Mouse (Mus musculus) skeletal muscle tissue, adult 2 months (tissue): ENCODE measurements around the gene Twf2.

Experiments used
- DNase-seq: peaks from one replicate; pipeline ENCODE4 v3.0.0-alpha.2; 2012; ENCODE audit warnings: low read depth, low spot score

The Twf2 gene

DNA sequence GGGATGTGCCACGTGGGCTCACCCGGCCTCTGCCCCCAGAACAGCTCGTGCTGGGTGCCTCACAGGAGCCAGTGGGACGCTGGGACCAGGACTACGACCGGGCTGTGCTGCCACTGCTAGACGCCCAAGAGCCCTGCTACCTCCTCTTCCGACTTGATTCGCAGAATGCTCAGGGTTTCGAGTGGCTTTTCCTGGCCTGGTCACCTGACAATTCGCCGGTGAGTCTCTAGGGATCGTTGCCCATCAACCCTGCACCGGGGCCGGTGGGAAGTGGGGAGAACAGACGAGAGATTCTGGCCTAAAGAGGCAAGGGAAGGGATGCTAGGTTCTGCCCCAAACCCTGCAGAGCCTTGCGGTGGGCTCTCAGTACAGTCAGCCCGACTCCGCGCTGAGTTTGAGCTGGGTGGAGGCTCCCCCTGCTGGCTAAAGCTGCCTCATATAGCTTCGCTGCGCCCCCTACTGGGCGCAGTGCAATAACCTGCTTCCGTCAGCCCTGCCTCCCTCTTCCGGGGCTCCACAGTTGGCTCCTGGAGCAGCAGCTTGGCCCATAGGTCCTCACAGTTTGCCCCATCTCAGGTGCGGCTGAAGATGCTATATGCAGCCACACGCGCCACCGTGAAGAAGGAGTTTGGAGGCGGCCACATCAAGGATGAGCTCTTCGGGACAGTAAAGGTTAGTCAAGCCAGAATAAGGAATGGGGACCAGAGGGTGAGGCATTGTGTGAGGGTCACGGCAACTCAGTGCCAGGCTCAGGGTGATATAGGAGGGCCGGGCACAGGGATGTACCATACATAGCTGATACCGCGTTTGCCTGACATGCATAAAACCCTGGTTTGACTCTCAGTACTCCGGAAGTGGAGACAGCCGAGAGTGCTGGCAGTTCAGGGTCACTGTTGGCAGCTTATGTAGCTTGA, 9.0 kb downstream of the Twf2 start:
- peak; percentile 89 for DNase-seq

DNA sequence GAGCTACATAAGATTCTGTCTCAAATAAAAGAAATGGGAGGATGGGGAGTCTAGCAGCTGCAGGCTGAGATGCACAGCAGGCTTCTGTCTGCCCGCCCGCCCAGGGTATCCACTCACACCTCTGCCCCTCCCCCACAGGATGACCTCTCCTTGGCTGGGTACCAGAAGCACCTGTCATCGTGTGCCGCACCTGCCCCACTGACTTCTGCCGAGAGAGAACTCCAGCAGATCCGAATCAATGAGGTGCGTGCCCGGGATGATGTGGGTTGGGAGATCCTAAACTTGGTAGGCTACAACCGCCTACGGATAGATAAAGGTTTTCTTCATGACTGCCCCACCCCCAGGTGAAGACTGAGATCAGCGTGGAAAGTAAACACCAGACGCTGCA, 9.7 kb downstream of the Twf2 start:
- DNase-seq = no peak

DNA sequence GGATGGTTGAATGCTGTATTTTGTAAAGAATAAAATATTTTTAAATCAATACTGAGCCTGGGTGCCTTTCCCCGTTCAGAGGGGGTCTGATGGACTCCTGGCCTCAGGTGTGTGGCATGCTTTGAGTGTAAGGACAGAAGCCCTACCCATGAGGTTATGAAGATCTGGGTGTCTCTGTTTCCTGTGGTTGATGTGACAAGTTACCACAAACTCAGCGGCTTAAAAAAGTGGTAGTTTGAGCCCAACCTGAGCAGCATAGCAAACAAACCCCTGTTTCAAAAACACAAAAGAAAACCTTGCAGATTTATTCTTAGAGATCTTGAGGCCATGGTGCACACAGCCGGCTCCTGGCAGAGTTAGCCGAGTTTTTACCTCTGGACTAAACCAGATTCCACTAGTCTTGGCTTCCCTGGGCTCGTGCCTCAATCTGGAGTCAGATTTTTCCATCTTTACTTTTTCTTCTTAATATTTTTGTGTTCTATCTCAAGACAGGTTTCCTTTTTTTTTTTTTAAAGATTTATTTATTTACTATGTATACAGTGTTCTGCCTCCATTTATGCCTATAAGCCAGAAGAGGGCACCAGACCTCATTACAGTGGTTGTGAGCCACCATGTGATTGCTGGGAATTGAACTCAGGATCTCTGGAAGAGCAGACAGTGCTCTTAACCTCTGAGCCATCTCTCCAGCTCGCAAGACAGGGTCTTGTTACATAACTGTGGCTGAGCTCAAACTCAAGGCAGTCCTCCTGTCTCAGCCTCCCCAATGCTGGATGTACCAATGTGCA, 12.6 kb downstream of the Twf2 start:
- no peak for DNase-seq

DNA sequence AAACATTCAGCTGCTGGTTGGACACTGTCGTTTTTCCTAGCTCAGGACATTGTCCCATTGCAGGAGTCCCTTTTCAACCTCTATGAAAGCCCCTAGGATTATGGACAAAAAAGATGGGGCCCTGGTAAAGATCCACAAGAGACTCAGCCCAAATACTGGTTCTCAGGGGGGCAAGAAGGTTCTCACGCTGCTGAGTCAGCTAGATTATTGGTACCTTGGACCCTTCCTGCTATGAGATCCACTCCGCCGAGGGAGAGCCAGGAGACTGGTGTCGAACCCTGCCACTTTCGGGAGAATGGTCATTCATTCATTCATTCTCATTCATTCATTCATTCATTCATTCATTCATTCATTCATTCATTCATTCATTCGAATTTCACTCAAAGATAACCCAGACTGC, 14.1 kb downstream of the Twf2 start:
- no peak for DNase-seq

DNA sequence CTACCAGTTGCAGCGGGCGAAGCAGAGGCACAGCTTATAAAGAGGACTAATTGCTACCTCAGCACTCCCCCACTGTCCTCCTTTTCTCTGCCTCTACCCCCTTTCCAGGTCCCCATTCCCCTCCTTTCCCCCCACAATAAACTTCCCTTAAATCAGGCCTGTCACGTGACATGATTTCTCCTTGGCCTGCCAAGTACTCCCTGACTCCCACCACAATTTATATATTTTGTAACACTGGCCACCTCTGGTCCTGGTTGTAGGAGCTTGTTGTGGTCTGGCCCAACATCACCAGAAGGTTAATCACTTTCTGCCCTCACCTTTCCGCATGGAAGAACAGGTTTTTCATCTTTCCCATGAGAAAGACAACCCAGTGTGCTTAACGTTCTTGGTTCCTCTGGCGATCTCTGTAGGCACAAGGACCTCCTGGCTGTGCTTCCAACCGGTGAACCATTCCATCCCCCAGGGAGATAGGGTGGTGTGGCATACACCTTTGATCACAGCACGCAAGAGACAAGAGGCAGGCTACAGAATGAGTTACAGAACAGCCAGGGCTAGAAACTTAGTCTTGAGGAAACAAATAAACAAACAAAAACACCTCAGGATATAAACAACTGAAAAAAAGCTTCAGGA, 18.1 kb downstream of the Twf2 start:
- DNase-seq = no peak

DNA sequence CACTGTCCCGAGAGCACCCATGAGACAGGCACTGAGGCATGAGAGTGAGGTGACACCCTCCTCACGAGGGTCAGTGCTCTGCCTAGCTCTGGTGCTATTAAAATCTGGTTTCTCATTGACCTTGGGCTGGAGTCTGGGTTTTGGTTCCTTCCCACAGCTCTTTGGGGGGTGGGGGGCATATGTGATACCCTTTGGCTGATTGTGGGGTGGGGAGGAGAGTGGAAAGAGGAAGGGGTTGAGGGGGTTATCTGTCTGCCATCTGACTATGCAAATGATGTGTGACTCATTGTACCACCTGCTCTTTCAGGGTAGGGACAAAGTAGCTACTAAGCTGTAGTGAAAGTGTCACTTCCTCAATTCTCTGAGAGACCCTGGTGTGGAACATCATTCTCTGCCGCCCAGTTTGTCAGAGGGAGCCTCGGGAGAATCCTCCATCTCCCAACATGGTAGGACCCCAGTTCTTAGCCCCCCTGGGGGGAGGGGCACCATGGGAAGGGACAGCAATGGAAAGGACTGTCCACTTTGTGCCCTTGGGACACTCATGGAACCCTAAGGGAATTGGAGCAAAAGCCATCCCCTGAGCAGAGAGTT, 19.4 kb downstream of the Twf2 start, which contains the start of gene Tlr9:
Gene Tlr9, plus strand, starts transcription at position 338 of the 591 bp plus-strand sequence.
- DNase-seq = no peak

DNA sequence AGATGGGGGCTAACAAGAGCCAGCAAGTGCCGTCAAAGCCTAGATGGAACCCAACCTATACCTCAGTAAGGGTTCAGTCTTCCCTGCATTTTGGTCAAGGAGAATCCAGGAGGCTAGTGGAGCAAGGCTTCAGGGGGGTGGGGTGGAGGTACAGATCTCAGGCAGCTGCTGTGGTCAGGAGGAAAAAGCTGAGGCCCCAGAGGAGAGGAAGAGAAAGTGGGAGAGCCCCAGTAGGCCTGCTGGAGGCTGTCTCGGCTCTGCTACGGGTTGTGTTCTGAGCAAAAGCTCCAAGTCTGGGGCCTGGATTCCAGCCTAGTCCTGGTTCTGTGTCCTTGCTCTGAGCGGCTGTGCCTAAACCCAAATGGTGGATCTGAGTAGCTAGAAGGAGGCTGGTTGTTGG, 20.1 kb downstream of the Twf2 start:
- DNase-seq = no peak

DNA sequence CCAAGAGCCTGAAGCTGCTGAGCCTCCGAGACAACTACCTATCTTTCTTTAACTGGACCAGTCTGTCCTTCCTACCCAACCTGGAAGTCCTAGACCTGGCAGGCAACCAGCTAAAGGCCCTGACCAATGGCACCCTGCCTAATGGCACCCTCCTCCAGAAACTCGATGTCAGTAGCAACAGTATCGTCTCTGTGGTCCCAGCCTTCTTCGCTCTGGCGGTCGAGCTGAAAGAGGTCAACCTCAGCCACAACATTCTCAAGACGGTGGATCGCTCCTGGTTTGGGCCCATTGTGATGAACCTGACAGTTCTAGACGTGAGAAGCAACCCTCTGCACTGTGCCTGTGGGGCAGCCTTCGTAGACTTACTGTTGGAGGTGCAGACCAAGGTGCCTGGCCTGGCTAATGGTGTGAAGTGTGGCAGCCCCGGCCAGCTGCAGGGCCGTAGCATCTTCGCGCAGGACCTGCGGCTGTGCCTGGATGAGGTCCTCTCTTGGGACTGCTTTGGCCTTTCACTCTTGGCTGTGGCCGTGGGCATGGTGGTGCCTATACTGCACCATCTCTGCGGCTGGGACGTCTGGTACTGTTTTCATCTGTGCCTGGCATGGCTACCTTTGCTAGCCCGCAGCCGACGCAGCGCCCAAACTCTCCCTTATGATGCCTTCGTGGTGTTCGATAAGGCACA, 22.7 kb downstream of the Twf2 start:
- no peak for DNase-seq

DNA sequence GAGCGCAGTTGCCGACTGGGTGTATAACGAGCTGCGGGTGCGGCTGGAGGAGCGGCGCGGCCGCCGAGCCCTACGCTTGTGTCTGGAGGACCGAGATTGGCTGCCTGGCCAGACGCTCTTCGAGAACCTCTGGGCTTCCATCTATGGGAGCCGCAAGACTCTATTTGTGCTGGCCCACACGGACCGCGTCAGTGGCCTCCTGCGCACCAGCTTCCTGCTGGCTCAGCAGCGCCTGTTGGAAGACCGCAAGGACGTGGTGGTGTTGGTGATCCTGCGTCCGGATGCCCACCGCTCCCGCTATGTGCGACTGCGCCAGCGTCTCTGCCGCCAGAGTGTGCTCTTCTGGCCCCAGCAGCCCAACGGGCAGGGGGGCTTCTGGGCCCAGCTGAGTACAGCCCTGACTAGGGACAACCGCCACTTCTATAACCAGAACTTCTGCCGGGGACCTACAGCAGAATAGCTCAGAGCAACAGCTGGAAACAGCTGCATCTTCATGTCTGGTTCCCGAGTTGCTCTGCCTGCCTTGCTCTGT, 23.3 kb downstream of the Twf2 start:
- no peak for DNase-seq

DNA sequence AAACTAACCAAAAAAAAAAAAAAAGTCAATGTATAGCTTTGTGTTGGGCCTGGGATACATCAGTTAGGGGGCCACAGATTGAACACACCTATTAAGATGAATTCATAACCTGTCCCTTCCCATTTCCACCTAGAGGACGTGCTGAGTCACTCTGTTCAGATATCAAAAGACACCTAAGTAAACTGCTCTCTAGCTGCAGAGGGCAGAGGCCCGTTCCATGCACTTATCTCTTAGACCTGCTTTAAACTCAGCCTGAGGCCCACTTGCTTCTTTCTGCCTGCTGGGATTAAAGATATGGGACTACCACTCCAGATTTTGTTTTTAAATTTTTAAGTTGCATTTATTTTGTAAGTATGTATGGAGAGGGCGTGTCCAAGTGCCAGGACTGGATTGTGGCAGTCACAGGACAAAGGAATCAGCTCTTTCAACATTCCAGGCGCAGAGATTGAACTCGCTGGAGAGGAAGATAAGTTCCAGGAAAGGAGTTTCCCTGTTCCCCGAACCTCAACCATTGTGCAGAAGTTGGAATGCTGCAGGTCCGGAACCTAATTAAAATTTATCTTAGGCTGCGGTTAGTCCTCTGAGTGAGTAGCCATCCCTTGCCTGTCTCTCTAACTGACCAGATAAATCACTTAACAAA, 25.0 kb downstream of the Twf2 start:
- DNase-seq = no peak

DNA sequence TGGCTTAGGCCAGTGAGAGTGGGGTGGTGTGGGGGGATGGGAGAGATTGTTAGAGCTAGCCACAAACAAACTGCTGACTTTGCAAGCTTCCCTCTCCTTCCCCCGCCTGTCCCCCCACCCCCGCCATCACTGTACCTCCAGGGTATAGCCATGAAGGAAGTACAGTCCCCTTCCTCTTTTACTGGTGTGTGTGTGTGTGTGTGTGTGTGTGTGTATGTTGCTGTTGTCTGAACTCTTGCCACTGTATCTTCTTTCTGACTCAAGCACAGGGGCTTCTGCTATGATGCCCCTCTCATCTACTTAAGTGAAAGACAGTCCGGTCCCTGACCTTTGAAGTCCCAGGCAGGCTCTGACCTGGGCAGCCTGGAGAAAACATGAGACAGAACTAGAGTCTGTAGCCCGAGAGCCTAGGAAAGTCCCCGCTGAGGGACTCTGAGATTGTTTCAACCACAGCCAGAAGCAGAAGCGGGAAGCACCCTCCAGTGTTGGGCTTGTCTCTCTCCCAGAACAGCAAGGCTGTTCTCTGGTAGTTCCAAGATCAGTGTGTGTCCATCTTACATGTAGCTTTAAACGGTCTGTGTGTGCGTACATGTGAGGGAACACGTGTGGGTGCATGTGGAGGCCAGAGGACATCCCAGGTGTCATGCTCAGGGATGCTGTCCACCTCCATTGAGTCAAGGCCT, 27.3 kb downstream of the Twf2 start:
- no peak for DNase-seq

DNA sequence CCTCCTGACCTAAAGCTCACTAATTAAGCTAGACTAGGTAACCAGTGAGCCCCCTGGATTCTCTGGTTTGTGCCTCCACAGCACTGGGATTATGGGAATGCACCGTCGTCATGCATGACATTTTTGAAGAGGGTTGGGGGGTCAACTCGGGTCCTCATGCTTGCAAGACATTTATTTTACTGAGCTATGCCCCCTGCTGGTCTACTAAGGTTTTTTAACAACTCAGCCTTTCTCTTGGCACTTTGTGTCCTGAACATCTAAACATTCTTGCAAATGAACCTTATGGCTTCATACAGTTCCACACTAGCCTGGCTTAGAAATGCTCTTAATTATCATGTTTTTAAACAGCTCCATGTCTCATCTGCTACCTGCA, 27.8 kb downstream of the Twf2 start:
- DNase-seq = no peak

DNA sequence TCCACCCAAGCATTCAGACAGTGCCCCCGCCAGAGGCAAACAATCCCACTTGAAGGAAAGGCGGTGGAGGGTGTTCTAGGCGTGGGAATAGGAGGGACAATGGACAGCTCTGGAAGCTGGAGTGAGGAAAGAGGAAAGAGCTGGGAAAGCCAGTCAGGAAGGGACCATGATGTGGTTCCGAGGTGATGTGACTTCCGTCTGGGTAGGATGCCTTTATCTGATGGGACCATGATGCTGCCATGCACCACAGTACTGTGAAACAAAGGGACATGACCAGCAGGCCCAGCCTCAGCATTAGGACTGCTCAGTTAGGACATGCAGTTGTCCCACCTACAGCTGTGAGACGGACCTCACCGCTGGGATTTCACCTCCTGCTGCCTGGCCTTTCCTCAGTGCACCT, 28.3 kb downstream of the Twf2 start:
- DNase-seq = no peak

DNA sequence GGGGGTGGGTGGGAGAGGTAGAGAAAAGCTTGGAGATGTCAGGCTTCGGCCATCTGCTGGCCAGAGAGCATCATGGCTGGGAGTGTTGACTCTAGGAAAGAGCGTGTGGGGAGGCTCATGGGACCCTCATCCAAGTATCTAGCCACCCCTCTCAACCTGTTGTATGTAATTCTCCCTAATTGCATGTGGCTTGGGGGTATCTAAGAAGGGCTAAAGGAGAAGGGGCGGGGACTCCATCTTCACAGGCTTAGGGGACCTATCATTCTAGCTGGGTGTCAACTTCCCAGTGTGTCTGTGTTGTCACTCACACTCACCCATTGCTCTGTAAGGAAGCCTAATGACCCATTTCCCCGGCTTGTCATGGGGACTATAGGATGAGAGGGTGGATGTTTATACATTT, 28.9 kb downstream of the Twf2 start:
- no peak for DNase-seq

DNA sequence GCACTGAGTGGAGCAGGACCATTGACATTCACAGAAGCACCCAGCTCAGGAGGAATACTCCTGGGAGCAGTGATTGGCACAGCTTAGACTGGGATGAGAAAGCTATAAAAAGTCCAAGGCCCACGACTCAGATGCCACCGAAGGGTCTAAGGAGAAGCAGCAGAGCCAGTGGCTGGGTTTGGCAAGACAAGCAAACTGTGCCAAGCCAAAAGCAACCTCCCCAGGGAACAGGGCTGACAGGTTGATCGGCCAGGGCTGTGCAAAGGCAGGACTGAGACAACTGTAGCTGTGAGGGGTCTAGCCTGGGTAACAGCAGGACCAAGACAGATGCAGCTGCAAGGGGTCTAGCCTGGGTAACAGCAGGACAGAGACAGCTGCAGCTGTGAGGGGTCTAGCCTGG, 30.0 kb downstream of the Twf2 start:
- DNase-seq = no peak

DNA sequence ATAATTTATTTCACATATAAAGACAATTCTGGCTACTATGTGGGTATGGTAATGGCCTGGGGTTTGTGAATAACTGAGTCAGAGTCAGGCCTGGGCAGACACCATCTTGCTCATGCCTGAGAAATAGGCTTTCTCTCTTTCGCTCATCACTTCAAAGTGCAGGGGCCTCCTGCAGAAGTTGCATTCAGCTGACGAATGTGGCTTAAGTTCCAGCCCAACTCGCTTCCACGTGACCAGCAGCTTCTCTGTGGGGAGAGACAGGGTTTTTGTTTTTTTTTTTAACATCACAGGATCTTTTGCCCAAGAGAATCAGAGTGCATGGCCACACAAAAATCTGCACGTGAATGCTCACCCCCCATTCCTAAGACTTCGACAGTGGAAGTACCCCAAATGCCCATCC, 31.0 kb downstream of the Twf2 start:
- DNase-seq = no peak

DNA sequence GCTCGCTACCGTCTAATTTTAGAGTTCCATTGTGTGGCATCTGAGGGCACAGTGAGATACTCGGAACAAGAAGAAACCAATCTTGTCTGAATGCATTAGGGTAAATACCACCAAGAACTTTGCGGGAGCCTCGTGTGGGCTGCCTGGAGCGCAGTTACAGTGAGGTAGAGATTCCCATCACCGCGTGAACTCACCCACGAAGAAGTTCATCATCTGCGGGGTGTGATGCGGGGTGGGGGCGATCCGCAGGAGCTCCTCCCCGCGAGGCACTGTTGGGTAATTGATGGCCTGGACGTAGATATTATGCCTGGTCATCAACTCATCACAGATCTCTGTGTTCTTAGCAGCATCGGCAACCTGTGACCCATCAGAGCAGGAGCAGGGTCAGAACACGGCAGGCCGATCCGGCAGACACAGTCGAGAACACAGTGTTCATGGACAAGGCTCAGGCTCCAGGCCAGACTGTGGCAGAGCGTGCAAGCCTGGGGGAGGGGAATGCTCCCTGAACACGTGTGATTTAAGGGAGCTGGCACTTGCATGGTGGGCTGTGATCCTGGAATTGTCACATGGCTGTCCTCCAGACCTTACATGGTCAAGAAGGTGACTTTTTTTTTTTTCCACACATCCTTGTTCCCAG, 32.4 kb downstream of the Twf2 start:
- DNase-seq = peak; percentile 52

DNA sequence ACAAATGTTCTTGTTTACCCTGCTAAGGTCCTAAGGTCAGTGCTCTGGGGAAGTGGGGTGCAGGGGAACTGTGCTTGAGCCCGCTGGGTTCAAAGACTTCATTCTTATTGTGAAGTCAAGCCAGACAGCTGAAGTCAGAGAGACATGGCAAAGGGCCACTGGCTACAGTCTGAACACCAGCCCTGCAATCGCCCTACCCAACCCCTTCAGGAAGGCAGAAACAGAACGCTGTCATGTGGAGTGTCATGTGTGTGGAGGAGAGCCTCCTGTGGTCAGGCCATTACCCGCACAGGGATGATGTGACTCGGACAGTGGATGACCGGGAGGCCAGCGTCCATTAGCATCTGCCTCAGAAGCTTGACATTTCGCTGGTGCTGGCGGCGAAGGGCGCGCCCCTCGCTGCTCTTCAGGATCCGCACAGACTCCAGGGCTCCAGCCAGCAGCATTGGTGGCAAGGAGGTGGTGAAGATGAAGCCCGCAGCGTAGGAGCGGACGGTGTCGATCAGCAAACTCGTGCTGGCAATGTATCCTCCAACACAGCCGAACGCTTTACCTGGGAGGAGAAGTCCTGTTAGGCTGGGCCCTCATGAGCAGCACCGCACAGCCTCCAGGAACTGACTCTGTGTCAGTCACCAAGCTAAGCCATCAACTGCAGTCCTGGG, 33.4 kb downstream of the Twf2 start:
- DNase-seq = peak; percentile 54

DNA sequence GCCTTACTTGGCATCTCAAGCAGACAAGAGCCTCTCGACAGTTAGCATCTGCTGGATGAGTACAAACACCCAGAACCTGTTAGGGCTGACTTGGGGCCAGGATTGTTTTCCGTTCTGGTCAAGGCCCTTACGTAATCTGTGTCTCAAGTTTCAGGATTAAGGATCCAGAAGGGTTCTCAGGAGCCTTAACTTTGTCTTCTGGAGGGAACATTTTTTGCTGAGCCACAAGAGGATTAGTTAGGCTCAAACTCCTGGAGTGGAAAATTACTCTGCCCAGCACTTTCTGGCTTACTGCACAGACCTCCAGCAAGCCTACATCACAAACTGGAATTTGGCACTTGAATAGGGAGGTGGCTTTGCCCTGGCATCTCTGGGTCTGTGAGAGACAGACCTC, 33.9 kb downstream of the Twf2 start:
- DNase-seq = peak; percentile 71
